Mouse (Mus musculus): ENCODE measurements around the gene Rmi2. TPM values are rescaled to one million over a fixed set of nuclear protein-coding genes. Genes with fewer than 3 reads are reported as not detected.
"Not testable (repeated sequence)": the region's sequence is repeated elsewhere in the genome, so short reads cannot be mapped to it uniquely, and the experiment has no call there.

The Rmi2 gene
- polyA plus RNA-seq, 1 experiment: 2.2 TPM

DNA sequence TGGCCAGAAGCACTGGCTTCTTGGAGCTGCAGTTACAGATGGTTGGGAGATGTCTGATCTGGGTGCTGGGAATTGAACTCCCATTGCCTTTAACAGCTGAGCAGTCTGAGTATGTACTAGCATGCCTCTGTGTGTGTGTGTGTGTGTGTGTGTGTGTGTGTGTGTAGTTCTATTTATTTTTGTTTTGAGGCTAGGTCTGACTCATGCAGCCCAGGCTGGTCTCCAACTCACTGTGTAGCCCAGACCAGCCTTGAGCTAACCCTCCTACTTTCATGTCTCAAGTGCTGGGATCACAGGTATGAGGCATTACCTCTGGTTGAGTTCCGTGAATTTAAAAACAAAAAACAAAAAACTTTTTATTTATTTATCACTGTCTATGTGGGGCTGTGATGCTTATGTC, 10.3 kb upstream of the Rmi2 start:
- 88% methylated on average over 1 of the region's 1 CpGs for WGBS

GRCm38 (mm10) chr16:10825840-10826239, 9.0 kb upstream of the Rmi2 start:
- no peak for DNase-seq (ENCODE audit: low read depth, low spot score)
- 90% methylated on average over 4 of the region's 4 CpGs for WGBS

More for the DNA sequence above, 10.3 kb upstream of the Rmi2 start:
- DNase-seq (ENCODE audit: low read depth, low spot score): no peak

GRCm38 (mm10) chr16:10827269-10827668, 7.6 kb upstream of the Rmi2 start:
- WGBS: 92% methylated on average over 9 of the region's 9 CpGs
- DNase-seq (ENCODE audit: low read depth, low spot score): no peak

DNA sequence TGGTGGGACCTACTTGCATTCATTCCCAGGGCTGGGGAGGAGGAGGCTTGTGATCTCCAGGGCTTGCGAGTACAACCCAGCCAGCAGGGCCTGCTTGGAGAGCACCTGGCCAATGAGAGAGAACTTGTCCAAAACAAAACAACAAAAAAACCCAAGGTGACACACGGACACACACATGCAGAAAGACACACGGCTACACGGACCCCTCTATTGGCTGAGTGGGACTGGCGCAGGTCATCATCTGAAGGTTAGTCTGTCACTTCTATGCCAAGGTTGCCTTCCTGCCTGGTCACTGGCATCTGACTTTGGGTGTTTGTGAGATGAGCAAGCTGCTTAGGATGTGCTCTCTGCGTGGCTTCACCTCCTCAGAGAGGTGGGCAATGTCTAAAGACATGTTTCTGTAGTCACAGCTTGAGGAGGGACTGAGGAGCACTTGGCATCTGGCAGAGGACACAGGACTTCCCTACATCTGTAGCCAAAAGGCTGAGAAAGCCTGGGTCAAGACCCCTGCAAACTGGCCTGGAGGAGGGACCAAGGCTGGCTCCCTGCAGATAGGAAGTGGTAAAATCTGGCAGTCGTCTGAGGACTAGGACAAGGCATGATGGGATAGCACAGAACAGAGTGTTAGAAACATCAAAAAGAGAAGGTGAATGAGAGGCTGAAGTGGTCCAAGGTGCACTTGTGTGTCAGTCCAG, 6.9 kb upstream of the Rmi2 start:
- 82% methylated on average over 7 of the region's 7 CpGs for WGBS
- DNase-seq (ENCODE audit: low read depth, low spot score): no peak

- no peak for DNase-seq (ENCODE audit: low read depth, low spot score)
- WGBS: 20% methylated on average over 4 of the region's 4 CpGs
Observed at GRCm38 (mm10) chr16:10828461-10828805, 6.4 kb upstream of the Rmi2 start.

DNA sequence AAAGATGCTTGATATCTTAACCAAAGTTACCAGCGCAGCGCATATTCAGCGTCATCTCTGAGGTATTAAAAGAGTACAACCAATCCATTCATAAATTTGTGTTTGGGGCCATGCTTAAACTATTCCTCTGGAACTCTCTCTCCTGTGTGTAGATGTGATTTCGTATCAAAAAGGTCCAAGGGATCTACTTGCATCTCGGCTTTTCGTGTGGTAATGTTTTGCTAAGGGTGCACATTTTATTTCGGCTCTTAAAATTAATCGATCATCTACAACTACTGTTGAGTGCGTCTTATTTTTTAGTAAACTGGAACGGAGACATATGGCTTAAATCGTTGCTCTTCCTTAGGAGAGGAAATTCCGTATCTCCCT, 333 bp upstream of the Rmi2 start:
- WGBS: 2% methylated on average over 12 of the region's 12 CpGs
- DNase-seq (ENCODE audit: low read depth, low spot score): no peak

DNA sequence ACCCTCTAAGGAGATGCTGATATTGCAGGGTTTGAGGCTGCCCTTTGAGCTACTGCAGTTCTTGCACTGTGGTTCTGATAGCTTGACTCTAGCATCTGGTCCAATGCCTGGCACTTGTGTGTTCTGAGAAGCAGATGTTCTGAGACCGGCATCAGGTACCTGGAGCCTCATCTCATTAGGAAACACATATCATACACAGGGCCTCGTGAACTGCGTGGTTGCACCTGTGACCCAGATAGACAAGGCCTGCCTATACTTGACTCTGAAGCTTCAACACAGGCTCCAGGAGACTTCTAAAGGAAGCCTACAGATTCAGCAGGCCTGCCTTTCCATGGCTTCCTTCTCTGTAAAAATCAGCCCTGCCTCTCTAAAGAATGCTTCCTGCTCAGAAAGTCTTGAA, 1.5 kb downstream of the Rmi2 start:
- 79% methylated on average over 3 of the region's 3 CpGs for WGBS
- no peak for DNase-seq (ENCODE audit: low read depth, low spot score)

DNA sequence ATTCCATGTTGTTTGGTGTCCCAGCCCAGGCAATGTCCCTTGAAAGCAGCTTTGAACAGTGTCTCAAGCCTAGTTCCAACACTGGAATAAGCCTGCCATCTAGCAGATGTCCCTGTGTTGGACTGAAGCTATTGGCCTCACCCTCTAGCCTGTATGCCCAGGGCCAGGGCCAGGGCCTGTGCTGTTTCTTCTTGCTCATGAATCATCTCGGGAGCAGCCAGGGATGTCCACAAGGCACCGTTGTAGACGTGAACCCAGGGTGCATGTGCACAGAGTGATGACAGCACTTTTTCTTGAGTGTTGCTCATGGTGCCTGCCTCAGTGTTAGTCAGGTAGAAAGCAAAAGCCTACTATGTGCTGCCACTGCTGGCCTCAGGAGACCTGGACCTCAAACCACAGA, 2.4 kb downstream of the Rmi2 start:
- 58% methylated on average over 3 of the region's 3 CpGs for WGBS
- DNase-seq (ENCODE audit: low read depth, low spot score): no peak

DNA sequence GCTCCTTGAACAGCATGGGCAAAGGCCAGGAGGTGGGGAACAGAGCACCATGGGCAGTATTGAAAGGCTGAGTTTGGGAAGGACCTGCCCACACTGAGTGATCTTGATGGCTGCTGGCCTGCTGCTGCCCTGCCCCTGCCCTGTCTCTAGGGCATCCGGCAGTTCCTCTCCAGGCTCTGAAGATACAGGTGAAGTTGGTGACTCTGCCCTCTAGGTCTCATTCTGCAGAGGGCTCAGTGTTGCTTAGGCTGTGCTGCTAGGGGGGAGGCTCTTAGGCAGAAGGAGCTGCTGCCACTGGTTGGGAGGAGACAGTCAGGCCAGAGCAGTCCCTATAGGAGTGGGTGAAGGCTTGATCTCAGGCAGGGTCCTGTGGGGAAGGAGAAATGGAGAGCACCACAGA, 3.0 kb downstream of the Rmi2 start:
- DNase-seq (ENCODE audit: low read depth, low spot score): no peak
- 33% methylated on average over 1 of the region's 1 CpGs for WGBS

GRCm38 (mm10) chr16:10838487-10839245, 3.8 kb downstream of the Rmi2 start:
- WGBS: 25% methylated on average over 10 of the region's 10 CpGs
- DNase-seq (ENCODE audit: low read depth, low spot score): peak; percentile 65

- WGBS: 91% methylated on average over 14 of the region's 14 CpGs
Observed at GRCm38 (mm10) chr16:10840018-10840417, 5.2 kb downstream of the Rmi2 start.

GRCm38 (mm10) chr16:10842282-10842855, 7.5 kb downstream of the Rmi2 start:
- DNase-seq (ENCODE audit: low read depth, low spot score): no peak
- WGBS: 91% methylated on average over 4 of the region's 4 CpGs

More at GRCm38 (mm10) chr16:10840018-10840417, 5.2 kb downstream of the Rmi2 start:
- no peak for DNase-seq (ENCODE audit: low read depth, low spot score)

DNA sequence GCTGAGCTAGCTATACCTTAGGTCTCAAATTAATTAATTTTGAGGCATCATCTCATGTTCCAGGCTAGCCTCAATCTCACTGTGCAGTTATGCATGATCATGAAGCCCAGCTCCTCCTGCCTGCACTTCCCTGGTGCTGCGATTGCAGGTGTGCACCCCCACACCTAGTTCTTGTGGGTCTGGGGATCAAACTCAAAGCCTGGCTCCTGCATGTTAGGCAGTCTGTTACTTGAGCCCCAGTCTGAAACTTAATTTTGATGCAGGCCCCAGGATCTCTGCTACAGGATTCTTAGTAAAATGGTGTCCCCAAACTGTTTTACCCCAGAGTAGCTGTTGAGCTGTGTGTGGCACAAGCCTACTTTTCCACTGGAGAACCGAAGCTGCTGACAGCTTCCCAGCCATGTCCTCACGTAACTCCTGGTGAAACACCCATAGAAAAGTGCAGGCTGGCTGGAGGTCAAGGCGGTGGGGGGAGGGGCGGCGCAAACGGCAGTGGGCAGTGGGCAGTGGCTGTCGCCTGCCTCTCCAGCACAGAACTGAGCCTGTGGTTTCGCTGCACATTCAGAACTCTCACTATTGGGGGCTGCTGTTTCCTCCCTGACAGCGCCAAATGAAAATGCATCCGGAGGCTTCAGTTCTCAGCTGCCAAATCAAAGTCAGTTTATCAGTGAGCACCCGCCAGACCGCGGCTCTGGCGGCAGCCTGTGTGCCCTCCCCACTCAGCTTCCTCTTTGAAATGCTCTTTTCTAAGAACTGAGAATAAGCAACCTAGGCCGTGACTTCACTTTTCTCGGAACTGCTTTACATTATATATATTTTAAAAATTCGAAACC, 8.8 kb downstream of the Rmi2 start:
- DNase-seq (ENCODE audit: low read depth, low spot score): no peak
- WGBS: 55% methylated on average over 18 of the region's 18 CpGs

- no peak for DNase-seq (ENCODE audit: low read depth, low spot score)
- WGBS: 53% methylated on average over 6 of the region's 6 CpGs
Observed at GRCm38 (mm10) chr16:10844319-10844670, 9.4 kb downstream of the Rmi2 start.

GRCm38 (mm10) chr16:10845952-10846351, 11.1 kb downstream of the Rmi2 start:
- no peak for DNase-seq (ENCODE audit: low read depth, low spot score)
- 90% methylated on average over 6 of the region's 6 CpGs for WGBS

DNA sequence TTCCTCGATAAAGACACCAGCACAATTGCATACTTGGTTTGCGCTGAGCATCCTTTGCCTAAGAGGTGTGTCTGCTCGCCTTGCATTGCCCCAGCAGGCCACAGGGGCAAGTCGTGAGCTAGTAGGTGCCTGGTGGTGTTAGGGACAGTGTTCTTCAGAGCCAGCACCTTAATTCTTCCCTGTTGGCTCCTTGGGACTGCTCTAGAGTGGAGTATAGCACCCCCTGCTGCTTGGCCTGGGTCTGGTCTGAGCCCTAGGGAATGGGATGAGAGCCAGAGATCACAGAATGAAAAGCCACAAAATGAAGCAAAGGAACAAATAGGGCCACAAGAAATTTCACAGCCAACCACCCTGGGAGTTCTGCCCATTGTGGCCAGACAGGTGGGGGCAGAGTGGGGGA, 11.6 kb downstream of the Rmi2 start:
- 59% methylated on average over 4 of the region's 4 CpGs for WGBS
- DNase-seq (ENCODE audit: low read depth, low spot score): peak; percentile 55

- peak; percentile 80 for DNase-seq (ENCODE audit: low read depth, low spot score)
Observed at GRCm38 (mm10) chr16:10849965-10850861, 15.4 kb downstream of the Rmi2 start.

DNA sequence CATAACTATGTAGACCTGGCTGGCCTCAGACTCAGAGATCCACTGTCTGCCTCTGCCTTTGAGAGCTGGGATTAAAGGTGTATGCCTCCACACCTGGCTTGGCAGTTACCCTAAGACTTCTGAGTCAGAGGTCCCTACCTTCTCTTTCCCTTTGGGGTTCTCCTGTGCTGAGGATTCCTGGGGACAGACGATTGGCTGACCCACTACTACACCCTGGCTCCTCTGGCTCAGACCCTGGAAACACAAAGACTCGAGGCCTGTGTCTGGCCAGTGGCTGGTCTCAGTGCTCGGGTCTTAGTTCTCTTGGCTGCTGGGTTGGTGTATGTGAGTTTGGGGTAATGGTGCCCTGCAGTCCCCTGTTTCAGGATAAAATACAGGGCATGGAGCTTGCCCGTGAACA, 16.0 kb downstream of the Rmi2 start:
- 74% methylated on average over 4 of the region's 4 CpGs for WGBS
- no peak for DNase-seq (ENCODE audit: low read depth, low spot score)

More at GRCm38 (mm10) chr16:10849965-10850861, 15.4 kb downstream of the Rmi2 start:
- 32% methylated on average over 12 of the region's 12 CpGs for WGBS

- not testable (repeated sequence) for DNase-seq (ENCODE audit: low read depth, low spot score)
- WGBS: 84% methylated on average over 10 of the region's 10 CpGs
Observed at GRCm38 (mm10) chr16:10852216-10852615, 17.4 kb downstream of the Rmi2 start.
